Mouse (Mus musculus) embryonic facial prominence, embryonic 10.5 days (tissue): ENCODE data around the gene Pramel1. TPM values are rescaled to one million over a fixed set of nuclear protein-coding genes. Genes with fewer than 3 reads are reported as not detected.
"Not testable (repeated sequence)": the region's sequence is repeated elsewhere in the genome, so short reads cannot be mapped to it uniquely, and the experiment has no call there.

ENCODE experiments used
- DNase-seq: peaks from one replicate; pipeline ENCODE4 v3.0.0-alpha.2; 2017; ENCODE audit warnings: low spot score
- H3K27ac ChIP-seq: fragments of 300-500 bp; sonication (generic); replicated peaks from 2 replicates; pipeline ENCODE4 v1.5.1; 2016; ENCODE audit warnings: mild to moderate bottlenecking
- H3K27me3 ChIP-seq: fragments of 300-500 bp; sonication (generic); replicated peaks from 2 replicates; pipeline ENCODE4 v1.6.1; 2016; ENCODE audit warnings: low read depth, mild to moderate bottlenecking; ENCODE audit not compliant: poor library complexity, severe bottlenecking
- H3K36me3 ChIP-seq: fragments of 300-500 bp; sonication (generic); replicated peaks from 2 replicates; pipeline ENCODE4 v1.6.1; 2016; ENCODE audit warnings: mild to moderate bottlenecking, moderate library complexity
- H3K4me1 ChIP-seq: fragments of 300-500 bp; sonication (generic); 2 replicates; pipeline ENCODE4 v1.6.1; 2016
- H3K4me3 ChIP-seq: fragments of 300-500 bp; sonication (generic); 2 replicates; pipeline ENCODE4 v1.5.1; 2016; ENCODE audit warnings: mild to moderate bottlenecking, moderate library complexity
- H3K9me3 ChIP-seq: fragments of 300-500 bp; sonication (generic); 2 replicates; pipeline ENCODE4 v1.6.1; 2016; ENCODE audit warnings: mild to moderate bottlenecking
- WGBS: fragments of 180-500 bp; shearing (Covaris S2); methylation state at CpG from one replicate; pipeline ENCODE4 v1.1.7; 2016; 5-methylcytosine and 5-hydroxymethylcytosine counted together
- polyA plus RNA-seq: library from polyadenylated mRNA; unstranded; fragments of >200 nt; fragmentation: Nextera tagmentation; extraction: Ambion mirVana; gene quantifications from 2 replicates; pipeline ENCODE4 v1.2.1, GENCODE M21; 2016

The Pramel1 gene
- polyA plus RNA-seq, 1 experiment from 2014 or later, result not detected

DNA sequence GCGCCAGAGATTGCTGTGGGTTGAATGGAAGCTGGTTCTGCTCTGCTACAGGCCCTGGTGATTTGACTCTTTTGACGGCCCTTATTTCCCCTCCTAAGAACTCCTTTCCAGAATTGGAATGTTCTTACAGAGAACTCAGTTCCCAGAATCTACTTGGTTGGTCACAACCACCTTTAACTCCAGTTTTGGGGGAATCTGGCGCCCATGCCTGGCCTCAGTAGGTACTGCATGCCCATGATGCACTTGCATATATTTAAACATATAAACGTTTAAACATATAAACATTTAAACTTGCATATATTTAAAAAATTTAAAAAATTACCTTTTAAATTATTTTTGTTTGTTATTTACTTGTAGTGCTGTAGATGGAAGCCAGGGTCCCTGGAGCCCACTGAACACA is 10.6 kb upstream of the Pramel1 start:
- Histone ChIP-seq H3K27ac (no peak overlapping the region), H3K4me3 (no peak overlapping the region), H3K4me1 (peaks cover 13% of the 10 kb centered on the region), H3K27me3 (peaks cover 15% of the 10 kb centered on the region), H3K36me3 (no peaks in the 10 kb centered on the region), H3K9me3 (no peaks in the 10 kb centered on the region)
- no peak for DNase-seq
- 43% methylated on average over 4 of the region's 4 CpGs for WGBS

DNA sequence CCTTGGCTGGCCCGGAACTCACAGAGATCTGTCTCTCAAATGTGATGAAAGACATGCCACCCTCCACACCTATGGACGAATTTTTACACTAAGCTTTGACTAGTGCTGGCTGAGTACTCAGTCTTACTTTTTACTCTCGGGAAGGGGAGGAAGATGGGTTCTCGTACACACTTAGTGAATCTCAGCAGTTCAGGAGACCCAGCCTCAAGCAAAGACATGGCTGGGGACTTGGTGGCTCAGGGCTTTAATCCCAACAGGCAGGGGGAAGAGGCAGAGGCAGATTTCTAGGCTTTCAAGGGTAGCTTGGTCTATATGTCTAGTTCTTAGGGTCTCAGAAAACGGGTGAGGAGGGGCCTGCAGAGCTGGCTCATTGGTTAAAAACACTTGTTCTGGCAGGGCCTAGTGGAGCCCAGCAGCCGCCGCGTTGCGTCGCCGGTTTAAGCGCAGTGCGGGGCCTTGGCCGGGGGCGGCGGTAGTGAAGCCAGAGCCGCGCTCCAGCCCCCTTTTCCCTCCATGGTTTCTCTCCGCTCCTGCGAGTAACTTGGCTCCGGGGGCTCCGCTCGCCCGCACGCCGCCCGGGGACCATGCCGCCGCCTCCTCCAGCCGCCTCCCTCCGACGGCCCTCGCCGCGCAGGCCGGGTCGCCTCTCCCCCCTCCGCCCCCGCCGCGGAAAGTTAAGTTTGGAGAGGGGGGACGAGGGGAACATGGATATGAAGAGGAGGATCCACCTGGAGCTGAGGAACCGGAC is 5.1 kb upstream of the Pramel1 start:
- peak; percentile 86 for DNase-seq
- peak overlapping the region; percentile 72; the same call in 1 of the 2 replicates for H3K27ac ChIP-seq

DNA sequence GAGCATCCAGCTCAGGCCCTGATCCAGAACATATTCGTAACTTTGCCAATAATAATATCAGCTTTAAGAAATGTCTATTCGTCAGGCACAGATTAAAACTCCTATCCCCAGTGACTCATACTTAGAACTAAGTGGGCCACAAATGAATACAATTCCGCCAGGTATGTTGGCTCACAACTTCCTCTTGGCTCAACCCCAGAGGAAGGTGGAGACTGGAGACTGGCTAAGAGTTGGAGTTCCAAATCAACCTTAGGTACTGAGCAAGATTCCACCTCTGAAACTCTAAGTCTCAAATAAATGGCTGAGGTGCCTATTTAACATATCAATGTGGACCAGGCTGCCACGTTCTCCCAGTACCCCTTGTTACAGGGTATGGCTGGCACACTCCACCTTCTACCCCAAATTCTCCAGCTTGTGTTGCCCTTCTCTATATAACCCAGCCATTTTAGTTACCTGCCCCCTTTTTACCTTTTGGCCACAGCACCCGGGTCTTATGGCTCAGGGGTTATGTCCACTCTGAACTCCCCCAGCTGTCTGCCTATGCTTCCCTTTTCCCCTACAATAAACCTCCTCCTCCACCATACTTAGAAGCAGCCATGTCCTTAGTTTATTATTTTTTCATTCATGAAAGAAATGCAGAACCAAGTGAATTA is 17.5 kb downstream of the Pramel1 start:
- WGBS, result 76% methylated on average over 5 of the region's 5 CpGs
- H3K27ac ChIP-seq, result peak overlapping the region; percentile 87; the same call in 1 of the 2 replicates
- peak overlapping the region; percentile 65 for H3K4me3 ChIP-seq

More for the DNA sequence above, 5.1 kb upstream of the Pramel1 start:
- Histone ChIP-seq H3K4me3 (peak overlapping the region; percentile 52), H3K27me3 (peaks cover 5% of the 10 kb centered on the region; the same call in 1 of the 2 replicates), H3K36me3 (no peaks in the 10 kb centered on the region), H3K9me3 (peaks cover 3% of the 10 kb centered on the region; the same call in 1 of the 2 replicates), H3K4me1 (no peaks in the 10 kb centered on the region)
- 8% methylated on average over 43 of the region's 43 CpGs for WGBS

DNA sequence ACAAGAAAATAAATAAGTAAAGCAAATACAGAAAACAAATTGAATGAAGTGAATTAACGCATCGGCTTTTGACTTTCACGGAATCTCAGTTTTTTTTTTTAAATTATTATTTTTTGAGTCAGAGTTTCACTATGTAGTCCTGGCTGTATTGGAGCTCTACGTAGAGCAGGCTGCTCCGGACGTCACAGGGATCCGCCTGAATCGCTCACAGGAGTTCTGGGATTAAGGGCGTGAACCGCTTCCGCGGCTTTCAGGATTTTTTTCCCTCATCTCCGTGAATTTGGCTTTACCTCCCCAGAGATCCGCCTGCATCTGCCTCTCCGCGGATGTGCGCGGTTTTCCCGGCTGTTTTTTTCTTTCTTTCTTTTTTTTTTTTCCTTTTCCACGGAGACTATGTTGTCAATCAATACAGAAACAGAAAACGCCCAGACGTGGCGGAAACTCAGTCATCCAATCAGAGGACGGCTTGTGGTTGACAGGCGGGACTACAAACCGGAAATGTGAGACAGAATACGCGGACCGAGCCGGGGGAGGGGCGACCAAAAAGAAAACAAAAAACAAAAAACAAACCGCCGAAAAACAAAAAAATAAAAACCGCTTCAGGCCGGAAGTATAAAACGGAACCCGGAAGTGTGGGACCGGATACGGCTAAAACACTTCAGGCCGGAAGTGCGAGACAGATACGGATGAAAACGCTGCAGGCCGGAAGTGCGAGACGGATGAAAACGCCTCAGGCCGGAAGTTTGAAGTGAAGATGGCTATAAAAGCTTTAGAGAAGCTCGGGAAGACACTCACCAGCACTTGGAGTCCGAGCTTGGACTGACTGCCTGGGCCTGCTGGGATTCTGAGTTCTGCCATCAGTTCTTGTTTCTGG is 18.2 kb downstream of the Pramel1 start, which contains the start of gene Pramef8:
TSS of gene Pramef8 (plus strand) at position 208 of the 874 bp plus-strand sequence.
- peaks cover 34% of the 10 kb centered on the region for H3K36me3 ChIP-seq
- peak; percentile 89 for DNase-seq
- H3K4me1 ChIP-seq, result peaks cover 4% of the 10 kb centered on the region; the same call in 1 of the 2 replicates
- 0 out of 2 replicates have a peak, but pooled peaks cover 6% of the 10 kb centered on the region for H3K9me3 ChIP-seq
- H3K27me3 ChIP-seq, result no peaks in the 10 kb centered on the region
- under 1% methylated on average over 50 of the region's 50 CpGs for WGBS
- peak within 1 kb of the TSS; percentile 87 for H3K27ac ChIP-seq
- H3K4me3 ChIP-seq, result peak within 1 kb of the TSS; percentile 65

More for the DNA sequence above, 17.5 kb downstream of the Pramel1 start:
- Histone ChIP-seq H3K36me3 (peaks cover 27% of the 10 kb centered on the region), H3K9me3 (0 out of 2 replicates have a peak, but pooled peaks cover 6% of the 10 kb centered on the region), H3K27me3 (no peaks in the 10 kb centered on the region), H3K4me1 (peaks cover 4% of the 10 kb centered on the region; the same call in 1 of the 2 replicates)
- no peak for DNase-seq

DNA sequence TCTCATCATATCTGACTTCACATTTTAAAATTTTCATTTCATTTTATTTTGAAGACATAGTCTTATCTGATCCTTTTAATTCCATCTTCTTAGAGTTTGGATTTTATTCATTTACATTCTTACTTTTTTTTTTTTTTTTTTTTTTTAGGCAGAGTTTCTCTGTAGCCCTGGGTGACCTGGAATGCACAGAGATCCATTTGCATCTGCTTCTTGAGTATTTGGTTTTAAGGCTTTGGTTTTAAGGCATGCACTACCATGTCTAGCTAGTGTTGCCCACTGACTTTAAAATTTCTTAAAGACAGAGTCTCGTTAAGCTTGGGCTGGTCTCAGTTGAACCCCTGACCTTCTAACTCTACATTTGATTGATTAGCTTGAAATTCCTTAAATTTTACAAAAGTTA is 19.4 kb downstream of the Pramel1 start:
- Histone ChIP-seq H3K4me3 (no peak overlapping the region), H3K27me3 (no peaks in the 10 kb centered on the region), H3K4me1 (peaks cover 4% of the 10 kb centered on the region; the same call in 1 of the 2 replicates), H3K36me3 (peaks cover 46% of the 10 kb centered on the region), H3K9me3 (0 out of 2 replicates have a peak, but pooled peaks cover 6% of the 10 kb centered on the region), H3K27ac (no peak overlapping the region)
- 95% methylated on average over 1 of the region's 1 CpGs for WGBS
- DNase-seq, result no peak

DNA sequence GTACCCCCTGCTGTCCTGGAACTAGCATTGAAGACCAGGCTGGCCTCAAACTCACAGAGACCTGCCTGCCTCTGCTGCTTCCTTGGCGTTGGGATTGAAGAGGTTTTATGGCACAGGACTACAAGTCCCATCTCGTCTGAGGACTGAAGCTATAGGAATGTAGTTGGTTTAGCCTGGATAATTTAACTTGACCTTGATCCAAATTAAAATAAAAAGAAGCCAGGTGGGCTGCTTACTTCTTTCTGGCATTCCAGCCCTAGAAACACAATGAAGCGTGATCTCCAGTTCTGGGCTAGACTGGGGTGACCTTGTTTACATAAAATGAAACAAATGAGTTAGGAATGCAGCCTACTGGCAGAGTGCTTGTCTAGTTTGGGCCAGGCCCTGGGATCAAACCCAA is 19.9 kb downstream of the Pramel1 start:
- no peak for DNase-seq
- Histone ChIP-seq H3K9me3 (0 out of 2 replicates have a peak, but pooled peaks cover 6% of the 10 kb centered on the region), H3K36me3 (peaks cover 51% of the 10 kb centered on the region), H3K27me3 (no peaks in the 10 kb centered on the region), H3K4me3 (no peak overlapping the region), H3K4me1 (peaks cover 4% of the 10 kb centered on the region; the same call in 1 of the 2 replicates), H3K27ac (no peak overlapping the region)
- 93% methylated on average over 3 of the region's 3 CpGs for WGBS

DNA sequence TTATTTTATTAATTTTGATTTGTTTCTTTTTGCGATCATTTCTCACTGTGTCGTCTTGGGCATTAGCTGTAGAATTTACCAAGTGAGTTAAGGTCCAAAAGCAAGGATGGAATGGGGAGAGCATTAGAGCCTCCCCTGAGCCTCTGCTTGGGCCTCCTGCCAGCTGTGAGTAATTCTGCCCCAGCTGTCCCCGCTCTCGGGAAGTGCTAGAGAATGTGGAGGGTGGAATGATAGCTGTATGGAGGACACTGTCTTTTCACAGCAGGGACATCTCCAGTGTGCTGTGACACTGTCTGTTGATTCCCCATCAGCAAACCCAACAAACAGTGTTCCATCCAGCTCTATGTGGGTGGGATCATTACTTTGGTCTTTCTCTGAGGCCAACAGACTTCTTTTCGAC is 32.5 kb downstream of the Pramel1 start:
- H3K4me1 ChIP-seq, DNase-seq, H3K4me3 ChIP-seq, H3K27ac ChIP-seq, H3K27me3 ChIP-seq, H3K36me3 ChIP-seq, H3K9me3 ChIP-seq: not testable (repeated sequence)
- 73% methylated on average over 5 of the region's 5 CpGs for WGBS

Other genes starting within 250 kb of the Pramel1 start
- gene Prdm2, start 181.4 kb upstream of the Pramel1 start, polyA plus RNA-seq, result 16.8 and 17.4 TPM in 2 replicates
- gene Pdpn, start 94.9 kb upstream of the Pramel1 start, polyA plus RNA-seq, result 38.0 and 43.0 TPM in 2 replicates
- 0.10 TPM in 1 of 2 replicates, not detected in the other for gene Lrrc38, start 44.7 kb upstream of the Pramel1 start, polyA plus RNA-seq
- gene Pramef8, start 18.0 kb downstream of the Pramel1 start, polyA plus RNA-seq, result 18.1 and 21.5 TPM in 2 replicates
- gene Oog4, start 55.9 kb downstream of the Pramel1 start, polyA plus RNA-seq, result not detected in 2 replicates
- gene Gm13043, start 116.9 kb downstream of the Pramel1 start, polyA plus RNA-seq, result not detected in 2 replicates
- gene Gm13040, start 141.5 kb downstream of the Pramel1 start, polyA plus RNA-seq, result not detected in 2 replicates
- not detected in 2 replicates for gene BC080695, start 157.3 kb downstream of the Pramel1 start, polyA plus RNA-seq
- gene Gm13057, start 157.3 kb downstream of the Pramel1 start, polyA plus RNA-seq, result not detected in 2 replicates
- gene Gm13083, start 220.6 kb downstream of the Pramel1 start, polyA plus RNA-seq, result not detected in 2 replicates